ENCODE assay signal across 9 mouse cellular contexts in the genomic region with DNA sequence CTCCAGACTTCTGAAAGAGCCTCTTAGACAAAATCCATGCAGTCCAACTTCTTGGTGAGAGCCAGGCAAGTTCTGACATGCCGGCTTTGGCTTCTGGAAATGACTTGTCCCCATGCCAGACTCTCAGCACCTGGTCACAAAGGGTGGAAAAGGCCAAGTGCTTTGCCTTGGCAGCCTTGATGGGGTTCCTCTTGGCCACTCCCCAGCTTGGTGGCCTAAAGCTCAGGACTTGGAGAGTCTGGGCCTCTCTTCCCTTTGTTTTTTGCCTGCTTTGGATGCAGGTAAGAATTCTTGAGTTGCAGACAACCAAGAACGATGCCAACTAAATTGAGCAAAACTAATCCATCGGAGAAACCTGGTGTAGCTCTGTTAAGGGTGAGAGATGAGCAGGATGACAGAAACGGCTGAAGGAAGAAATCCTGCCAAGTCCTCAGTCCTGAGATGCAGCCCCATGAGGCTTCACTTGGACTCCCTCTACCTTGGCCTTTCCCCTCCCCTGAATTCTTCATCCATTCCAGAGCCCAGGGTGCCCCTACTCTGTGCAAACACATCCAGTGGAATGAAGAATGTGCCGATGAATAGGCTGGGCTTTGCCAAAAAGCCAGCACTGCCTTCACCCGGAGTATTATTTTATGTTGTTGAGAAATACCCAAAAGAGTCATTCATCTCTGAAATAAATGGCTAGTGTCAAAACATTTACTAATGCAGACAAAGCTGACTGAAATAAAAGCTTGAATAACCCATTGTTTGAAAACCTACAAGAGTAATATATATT.
DNase-seq lines count a peak whose midpoint lies in the region; ATAC-seq and TF ChIP-seq lines count a peak whose summit lies in the region.
"Had no signal": no experiment of that assay in that cellular context is flagged by ENCODE, and none has a peak within 500 bp of the region (broad histone marks: within the 10 kb centered on the region; RNA-seq: fewer than 3 reads in every experiment).

No protein-coding gene starts in this region.

- no peak overlapping the region for H3K27ac ChIP-seq in intestine, embryonic 14.5 days (ENCODE audit: low read depth)
- no peak overlapping the region for H3K27ac ChIP-seq in intestine, postnatal 0 days (ENCODE audit: low read depth, low read length)
- H3K27ac ChIP-seq: gastrocnemius, adult 2 months; liver, embryonic 13.5 days had no signal

- peaks cover 30% of the 10 kb centered on the region for H3K27me3 ChIP-seq in intestine, embryonic 14.5 days (replicated peaks; ENCODE audit: control insufficient read depth, insufficient read depth, low read length)
- 0 out of 2 replicates have a peak, but pooled peaks cover 3% of the 10 kb centered on the region for H3K27me3 ChIP-seq in intestine, postnatal 0 days (replicated peaks; ENCODE audit: control insufficient read depth, insufficient read depth, low read length)

- H3K9me3 ChIP-seq in intestine, embryonic 14.5 days (ENCODE audit: control insufficient read depth, low read length), result no peaks in the 10 kb centered on the region
- no peaks in the 10 kb centered on the region for H3K9me3 ChIP-seq in intestine, postnatal 0 days (ENCODE audit: control insufficient read depth)
- H3K9me3 ChIP-seq: liver, embryonic 13.5 days had no signal

- peak; percentile 56 for DNase-seq in intestine, embryonic 14.5 days (ENCODE audit: low spot score)
- peak; percentile 52 for DNase-seq in brain, adult 2 months (ENCODE audit: low read depth, low spot score)
- DNase-seq in cerebellum, postnatal 36 days, result peak; percentile 25 to 38
- DNase-seq in lung, postnatal 25 days (ENCODE audit: low spot score), result peak; percentile 74
- no peak for DNase-seq in spleen, adult 12 weeks (ENCODE audit: low spot score)
- no peak for DNase-seq in left cerebral cortex, adult 18-20 months (ENCODE audit: low spot score in 2 of 2)
- DNase-seq: gastrocnemius, adult 2 months; liver, embryonic 13.5 days had no signal

- H3K4me1 ChIP-seq in intestine, embryonic 14.5 days (replicated peaks; ENCODE audit: control insufficient read depth, insufficient read depth, low read length), result peaks cover 2% of the 10 kb centered on the region; the same call in 1 of the 2 replicates
- H3K4me1 ChIP-seq in intestine, postnatal 0 days (replicated peaks; ENCODE audit: control insufficient read depth, insufficient read depth, low read length), result no peaks in the 10 kb centered on the region
- H3K4me1 ChIP-seq: liver, embryonic 13.5 days had no signal

- 40% methylated on average over 6 of the region's 6 CpGs for WGBS in intestine, embryonic 14.5 days
- 47% methylated on average over 6 of the region's 6 CpGs for WGBS in intestine, postnatal 0 days

- no peaks in the 10 kb centered on the region for H3K36me3 ChIP-seq in intestine, embryonic 14.5 days (ENCODE audit: control insufficient read depth, insufficient read depth, low read length)
- no peaks in the 10 kb centered on the region for H3K36me3 ChIP-seq in intestine, postnatal 0 days (ENCODE audit: control insufficient read depth, insufficient read depth)
- H3K36me3 ChIP-seq: liver, embryonic 13.5 days had no signal

- peak; percentile 62 for ATAC-seq in intestine, embryonic 14.5 days (replicated peaks; ENCODE audit: low FRiP score, low TSS enrichment, low read depth)
- no peak for ATAC-seq in intestine, postnatal 0 days

- no peak overlapping the region for H3K4me3 ChIP-seq in intestine, embryonic 14.5 days (ENCODE audit: low read depth, low read length)
- H3K4me3 ChIP-seq in intestine, postnatal 0 days (ENCODE audit: low read depth, low read length), result no peak overlapping the region
- H3K4me3 ChIP-seq: gastrocnemius, adult 2 months; liver, embryonic 13.5 days had no signal

- H3K4me2 ChIP-seq in intestine, embryonic 14.5 days (ENCODE audit: low read length), result no peak overlapping the region
- H3K4me2 ChIP-seq in intestine, postnatal 0 days (replicated peaks; ENCODE audit: low read depth), result no peak overlapping the region
- H3K4me2 ChIP-seq: liver, embryonic 13.5 days had no signal

- no peak for TF ChIP-seq CTCF in intestine, postnatal 0 days (IDR thresholded peaks at IDR 0.05; ENCODE audit: low read depth)

- no peak overlapping the region for H3K9ac ChIP-seq in intestine, embryonic 14.5 days (ENCODE audit: low read length)
- H3K9ac ChIP-seq in intestine, postnatal 0 days (ENCODE audit: low read depth, low read length), result no peak overlapping the region
- H3K9ac ChIP-seq: liver, embryonic 13.5 days had no signal

Comparison
In these comparisons a context has a peak if more than half of its experiments do, and no peak if none do; other contexts are left out.
1. DNase-seq: peak in intestine, embryonic 14.5 days (single experiment), brain, adult 2 months (single experiment), cerebellum, postnatal 36 days (2 of 2) and lung, postnatal 25 days (single experiment); none in spleen, adult 12 weeks (single experiment) and left cerebral cortex, adult 18-20 months (0 of 2).